Mouse (Mus musculus) gastrocnemius, adult 8-10 months (tissue): ENCODE measurements around the gene Zswim3. TPM values are rescaled to one million over a fixed set of nuclear protein-coding genes. Genes with fewer than 3 reads are reported as not detected.

Source experiments
- DNase-seq, 2 experiments: peaks; one replicate each; pipeline ENCODE4 v3.0.0; 2022; ENCODE audit warnings: low spot score in 2 of 2
- total RNA-seq, 4 experiments: library from RNA; stranded (reverse); gene quantifications; 2 replicates each; pipeline ENCODE4 v1.2.4; 2022

The Zswim3 gene
- total RNA-seq, 4 experiments from 2014 or later, result 0.90 to 1.7 (median 1.2) TPM

- no peak for DNase-seq
These were observed 981 bp upstream of the Zswim3 start for GRCm38 (mm10) chr2:164803921-164804313.

GRCm38 (mm10) chr2:164805332-164805718 is 427 bp downstream of the Zswim3 start:
- no peak for DNase-seq

- no peak for DNase-seq
These were observed 1.7 kb downstream of the Zswim3 start for GRCm38 (mm10) chr2:164806614-164807013.

- DNase-seq, result no peak
These were observed 8.7 kb downstream of the Zswim3 start for GRCm38 (mm10) chr2:164813557-164813956.

DNA sequence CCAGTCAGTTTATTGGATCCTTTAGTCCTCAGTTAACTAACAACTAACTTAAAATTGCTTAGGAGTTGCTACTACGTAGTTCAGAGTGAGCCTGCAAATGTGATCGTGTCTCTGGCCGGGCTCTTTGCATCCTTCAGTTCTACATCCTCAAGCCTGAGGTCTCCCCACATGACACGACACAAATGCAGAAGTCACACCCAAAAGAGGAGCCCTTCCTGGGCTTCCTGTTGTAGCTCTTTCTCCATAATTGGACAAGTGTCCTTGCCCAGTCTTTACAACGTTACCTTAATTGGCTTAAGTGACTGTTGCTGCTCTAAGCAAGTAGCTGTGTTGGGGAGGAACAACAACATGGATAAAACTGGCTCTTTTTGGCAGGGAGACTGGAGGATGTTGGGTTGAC is 10.4 kb downstream of the Zswim3 start:
- DNase-seq, result no peak

GRCm38 (mm10) chr2:164815821-164816220 is 10.9 kb downstream of the Zswim3 start:
- DNase-seq, result no peak

- no peak for DNase-seq
These were observed 12.3 kb downstream of the Zswim3 start for GRCm38 (mm10) chr2:164817206-164817605.

GRCm38 (mm10) chr2:164817703-164818102 is 12.8 kb downstream of the Zswim3 start:
- no peak for DNase-seq

- DNase-seq, result no peak
These were observed 16.2 kb downstream of the Zswim3 start for GRCm38 (mm10) chr2:164821060-164821459.

- DNase-seq, result peak; percentile 98 to 99
These were observed 17.8 kb downstream of the Zswim3 start, which contains the start of gene Zswim1 for GRCm38 (mm10) chr2:164822636-164823165. Zswim1 (plus strand) TSS chr2:164822686.

DNA sequence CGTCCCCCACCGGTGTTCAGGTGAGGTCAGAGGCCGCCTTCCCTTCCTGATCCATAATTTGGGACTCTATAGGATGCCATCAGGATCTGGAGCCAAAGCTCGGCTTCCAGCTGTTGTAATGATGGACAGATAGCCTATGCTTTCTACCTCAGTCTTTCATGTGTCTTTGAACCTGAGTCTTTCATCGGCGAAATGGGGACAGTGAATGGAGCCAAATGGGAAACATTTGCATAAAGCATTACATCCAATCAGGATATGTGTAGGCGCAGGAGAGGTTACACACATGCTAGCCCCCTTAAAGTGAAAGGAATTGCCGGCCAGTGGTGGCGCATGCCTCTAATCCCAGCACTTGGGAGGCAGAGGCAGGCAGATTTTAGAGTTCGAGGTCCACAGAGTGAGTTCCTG is 18.3 kb downstream of the Zswim3 start:
- DNase-seq, result no peak

DNA sequence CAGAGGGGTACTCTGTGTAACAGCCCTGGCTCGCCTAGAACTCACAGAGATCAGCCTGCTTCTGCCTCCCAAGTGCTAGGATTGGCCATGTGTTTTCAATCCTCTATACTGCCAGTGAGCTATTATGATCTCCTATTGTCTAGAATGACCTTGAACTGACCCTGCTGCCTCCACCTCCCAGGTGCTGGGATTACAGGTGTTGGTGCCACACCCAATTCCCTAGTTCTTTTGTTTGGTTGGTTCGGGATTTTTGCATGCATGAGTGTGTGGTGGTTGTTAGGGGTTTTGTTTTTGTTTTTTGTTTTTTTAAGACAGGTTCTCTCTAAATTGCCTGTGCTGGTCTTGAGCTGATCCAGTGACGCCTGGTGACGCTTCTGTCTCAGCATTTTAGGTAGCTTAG is 19.1 kb downstream of the Zswim3 start:
- no peak for DNase-seq

- no peak for DNase-seq
These were observed 20.6 kb downstream of the Zswim3 start for GRCm38 (mm10) chr2:164825521-164825920.

DNA sequence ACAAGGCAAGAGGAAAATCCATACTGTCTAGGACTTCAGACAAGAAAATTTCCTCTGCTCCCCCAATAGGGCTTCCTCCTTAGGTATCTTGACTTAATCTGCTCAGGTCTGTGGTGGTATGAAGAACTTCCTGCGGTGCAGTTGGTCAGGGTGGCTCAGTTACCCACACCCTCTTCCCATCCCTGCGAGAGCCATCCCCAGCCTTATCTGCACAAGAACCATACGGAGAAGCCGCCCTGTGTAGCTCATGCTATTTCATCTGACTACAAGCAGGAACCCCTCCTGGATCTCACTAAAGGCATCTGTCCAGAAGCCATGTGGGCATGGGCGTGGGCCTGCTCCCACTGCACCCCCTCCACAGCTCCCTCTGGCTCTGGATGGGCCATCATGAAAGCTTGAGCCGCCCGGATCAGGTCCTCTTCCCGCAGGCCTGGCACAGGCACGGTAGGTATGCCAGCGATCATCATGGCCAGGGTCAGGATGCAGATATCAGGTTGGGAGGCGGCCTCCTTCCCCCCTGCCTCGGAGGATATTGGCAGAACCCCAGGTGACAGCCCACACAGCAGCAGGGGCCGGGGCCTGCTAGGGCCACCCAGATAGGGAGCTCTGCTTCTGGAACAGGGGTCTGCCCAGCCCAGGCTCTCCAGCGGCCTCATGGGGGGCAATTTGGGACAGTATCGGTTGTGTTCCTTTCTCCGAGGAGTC is 22.4 kb downstream of the Zswim3 start:
- no peak for DNase-seq

DNA sequence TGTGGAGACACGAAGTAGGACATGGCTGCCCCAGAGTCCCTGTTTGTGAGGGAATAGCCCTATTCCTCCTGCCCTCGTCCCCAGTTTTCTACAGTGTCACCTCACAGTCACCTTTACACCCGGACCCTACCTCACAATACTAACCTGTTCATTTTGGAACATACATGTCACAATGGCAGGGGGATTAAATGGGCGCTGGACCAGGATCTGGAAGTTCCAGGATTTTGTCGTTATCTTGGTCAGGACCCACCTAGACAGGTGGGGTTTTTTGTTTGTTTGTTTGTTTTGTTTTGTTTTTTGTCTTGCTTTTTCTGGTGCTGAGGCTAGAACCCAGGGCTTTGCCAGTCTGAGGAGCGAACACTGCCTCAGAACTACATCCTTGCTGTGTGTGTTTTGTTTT is 23.5 kb downstream of the Zswim3 start, which contains the start of gene Spata25:
Gene Spata25 (minus strand): TSS at position 101 of the 400 bp plus-strand sequence.
- DNase-seq, result no peak

DNA sequence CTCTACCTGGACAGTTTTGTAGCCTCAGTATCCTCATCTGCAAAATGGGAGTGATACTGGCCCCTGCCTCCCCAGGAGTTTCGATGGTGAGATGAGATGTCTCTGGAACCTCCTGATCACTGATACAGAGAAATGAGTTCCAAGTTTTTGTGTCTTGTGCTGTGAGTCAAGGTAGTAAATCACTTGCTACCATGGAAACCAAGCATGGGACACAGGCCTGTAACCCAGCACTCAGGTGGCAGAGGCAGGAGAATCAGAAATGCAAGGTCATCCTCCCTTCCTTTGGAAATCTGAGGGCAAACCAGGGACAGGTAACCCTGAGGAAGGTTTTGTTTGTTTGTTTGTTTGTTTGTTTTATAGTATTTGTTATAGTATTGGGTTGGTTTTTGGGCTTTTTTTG is 24.2 kb downstream of the Zswim3 start:
- no peak for DNase-seq

- DNase-seq, result no peak
These were observed 26.1 kb downstream of the Zswim3 start for GRCm38 (mm10) chr2:164831029-164831428.

DNA sequence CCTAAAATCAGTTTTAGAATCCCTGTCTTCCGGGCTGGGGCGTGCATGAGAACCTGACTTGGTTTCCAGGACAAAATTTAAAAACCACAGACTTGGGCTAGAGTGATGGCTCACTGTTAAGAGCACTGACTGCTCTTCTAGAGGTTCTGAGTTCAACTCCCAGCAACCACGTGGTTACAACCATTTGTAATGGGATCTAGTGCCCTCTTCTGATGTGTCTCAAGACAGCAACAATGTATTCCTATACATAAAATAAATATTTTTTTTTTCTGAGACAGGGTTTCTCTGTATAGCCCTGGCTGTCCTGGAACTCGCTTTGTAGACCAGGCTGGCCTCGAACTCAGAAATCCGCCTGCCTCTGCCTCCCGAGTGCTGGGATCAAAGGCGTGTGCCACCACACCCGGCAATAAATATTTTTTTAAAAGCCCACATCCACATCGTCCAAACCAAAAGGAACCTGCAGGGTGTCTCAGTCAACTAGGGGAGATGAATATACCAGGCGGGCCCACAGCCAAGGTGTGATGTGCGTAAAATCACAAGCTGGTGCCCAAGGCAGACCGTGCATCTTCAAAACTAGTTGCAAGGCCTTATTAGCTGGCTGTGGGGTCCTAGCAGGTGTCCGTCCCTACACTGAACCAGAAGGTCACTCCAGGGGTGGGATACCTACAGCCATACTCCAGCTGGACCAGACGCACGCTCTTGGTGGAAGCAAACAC is 27.3 kb downstream of the Zswim3 start:
- DNase-seq, result no peak

DNA sequence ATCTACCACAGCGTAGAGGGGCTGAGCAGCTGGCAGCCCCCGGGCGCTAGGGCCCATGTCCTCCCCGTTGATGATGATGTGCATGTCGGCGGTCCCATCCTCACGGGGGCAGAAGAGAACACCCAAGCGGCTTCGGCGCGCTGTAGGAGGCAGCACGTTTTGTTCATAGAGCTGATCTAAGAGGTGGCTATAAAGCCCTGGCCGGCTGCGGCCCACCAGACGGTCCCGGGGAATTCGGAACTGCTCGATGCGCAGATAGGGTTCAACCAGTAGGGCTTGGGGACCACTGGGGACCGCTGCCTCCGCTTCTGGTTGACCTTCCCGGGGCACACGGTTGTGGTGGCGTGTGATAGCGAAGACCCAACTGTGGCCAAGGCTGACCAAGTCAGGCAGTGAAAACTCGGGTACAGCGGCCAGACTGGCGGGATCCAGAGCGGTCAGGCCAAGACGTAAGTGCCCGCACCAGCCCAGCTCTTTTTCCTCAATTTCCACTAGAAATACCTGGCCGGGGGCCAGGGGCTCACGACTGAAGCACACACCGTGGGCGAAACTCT is 27.9 kb downstream of the Zswim3 start, which contains the start of gene Ctsa:
Gene Ctsa (plus strand): TSS at position 126 of the 554 bp plus-strand sequence.
- DNase-seq, result peak; percentile 60 to 76

DNA sequence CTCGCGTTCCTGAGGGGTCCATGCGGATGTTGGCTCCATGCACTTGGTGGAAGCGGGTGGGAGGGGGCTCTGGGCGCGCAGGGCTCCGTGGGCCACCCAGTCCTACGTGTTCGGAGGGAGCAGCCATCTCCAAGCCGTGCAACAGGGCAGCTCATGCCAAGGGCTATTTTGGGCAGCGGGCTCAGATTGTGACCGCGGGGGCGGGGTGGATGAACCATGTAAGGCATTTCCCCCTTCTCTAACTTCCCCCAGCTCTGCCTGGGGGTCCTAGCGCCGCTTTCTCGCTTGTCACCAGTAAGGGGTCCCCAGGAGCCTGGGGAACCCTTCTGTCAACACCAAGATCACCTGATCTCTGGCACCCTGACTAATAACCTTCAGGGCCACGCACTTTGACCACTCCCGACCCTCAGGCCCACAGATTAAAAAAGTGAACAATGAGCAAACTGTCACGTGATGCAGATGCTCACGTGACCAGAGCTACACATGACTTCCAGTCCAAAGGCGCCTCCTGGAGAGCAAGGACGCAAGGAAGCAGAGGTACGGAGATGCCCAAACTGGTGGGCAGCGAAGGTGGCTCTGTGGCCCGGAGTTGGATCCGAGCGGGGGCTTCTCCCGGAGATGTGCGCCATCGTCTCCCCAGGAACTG is 28.5 kb downstream of the Zswim3 start, which contains the start of gene Neurl2:
Gene Neurl2 (minus strand): TSS at position 143 of the 646 bp plus-strand sequence.
- peak; percentile 90 for DNase-seq

- DNase-seq, result no peak
These were observed 29.6 kb downstream of the Zswim3 start for GRCm38 (mm10) chr2:164834531-164834930.
